Mouse (Mus musculus): ENCODE data around the gene Hoxa11.

Hoxa11 gene

DNA sequence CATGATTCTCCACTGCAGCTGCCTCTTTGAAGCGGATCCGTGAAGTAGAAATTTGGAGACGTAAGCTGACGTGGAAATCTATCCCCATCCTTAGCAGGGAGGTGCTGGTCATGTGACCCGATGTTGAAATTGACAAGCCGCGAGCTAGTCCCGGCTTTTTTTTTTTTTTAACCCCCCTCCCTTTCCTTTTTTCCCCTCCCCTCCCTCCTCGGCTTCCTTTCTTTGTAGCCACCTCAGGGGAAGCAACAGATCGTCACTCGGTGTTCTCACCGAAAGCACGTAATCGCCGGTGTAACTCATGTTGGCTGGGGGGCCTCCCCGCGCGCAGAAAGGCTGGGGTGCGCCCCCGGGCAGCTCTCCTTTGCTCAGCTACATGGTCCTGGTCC is at the start of gene Hoxa11:
Gene Hoxa11 (minus strand): TSS at position 54 of the 386 bp plus-strand sequence.
- DNase-seq (ENCODE audit: low read depth in 1 of 2, low spot score in 2 of 2): no peak

DNA sequence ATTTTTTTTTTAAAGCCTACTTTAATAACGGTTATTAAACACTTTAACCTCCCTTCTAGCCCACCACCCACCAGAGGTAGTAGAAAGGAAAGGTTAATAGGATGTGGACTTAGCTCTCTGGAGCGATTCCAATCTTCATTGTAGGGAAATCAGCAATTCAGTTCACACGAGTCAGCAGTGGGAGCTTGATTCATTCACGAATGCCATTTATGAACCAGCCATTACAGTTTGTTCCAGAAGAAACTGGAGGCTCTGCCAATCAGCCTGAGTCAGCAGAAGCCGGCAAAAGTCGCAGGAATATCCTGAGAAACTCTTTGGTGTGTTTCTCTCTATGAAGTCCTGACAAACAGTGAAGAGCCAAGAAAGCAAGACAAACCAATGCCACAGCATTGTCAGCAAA is 49.0 kb upstream of the Hoxa11 start:
- no peak for DNase-seq (ENCODE audit: low read depth in 1 of 2, low spot score in 2 of 2)

DNA sequence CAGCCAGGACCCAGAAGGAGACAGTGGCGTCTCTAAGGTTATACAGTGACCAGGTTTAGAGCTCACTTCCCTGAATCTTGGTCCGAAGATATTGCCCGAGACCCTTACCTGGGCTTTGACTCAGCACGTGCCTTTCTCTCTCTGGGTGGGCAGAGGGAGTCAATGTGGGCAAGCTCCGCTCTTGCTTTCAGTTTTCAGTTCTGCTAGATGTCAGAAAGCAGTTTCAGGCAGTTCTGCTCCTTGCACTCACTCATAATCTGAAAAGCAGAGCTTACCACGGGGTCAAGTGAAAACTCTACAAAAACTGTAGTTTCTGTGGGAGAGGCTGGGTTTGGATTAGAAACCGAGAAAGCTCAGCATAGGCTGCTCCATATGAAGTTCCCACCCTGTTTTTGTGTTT is 46.7 kb upstream of the Hoxa11 start:
- no peak for DNase-seq (ENCODE audit: low read depth in 1 of 2, low spot score in 2 of 2)

DNA sequence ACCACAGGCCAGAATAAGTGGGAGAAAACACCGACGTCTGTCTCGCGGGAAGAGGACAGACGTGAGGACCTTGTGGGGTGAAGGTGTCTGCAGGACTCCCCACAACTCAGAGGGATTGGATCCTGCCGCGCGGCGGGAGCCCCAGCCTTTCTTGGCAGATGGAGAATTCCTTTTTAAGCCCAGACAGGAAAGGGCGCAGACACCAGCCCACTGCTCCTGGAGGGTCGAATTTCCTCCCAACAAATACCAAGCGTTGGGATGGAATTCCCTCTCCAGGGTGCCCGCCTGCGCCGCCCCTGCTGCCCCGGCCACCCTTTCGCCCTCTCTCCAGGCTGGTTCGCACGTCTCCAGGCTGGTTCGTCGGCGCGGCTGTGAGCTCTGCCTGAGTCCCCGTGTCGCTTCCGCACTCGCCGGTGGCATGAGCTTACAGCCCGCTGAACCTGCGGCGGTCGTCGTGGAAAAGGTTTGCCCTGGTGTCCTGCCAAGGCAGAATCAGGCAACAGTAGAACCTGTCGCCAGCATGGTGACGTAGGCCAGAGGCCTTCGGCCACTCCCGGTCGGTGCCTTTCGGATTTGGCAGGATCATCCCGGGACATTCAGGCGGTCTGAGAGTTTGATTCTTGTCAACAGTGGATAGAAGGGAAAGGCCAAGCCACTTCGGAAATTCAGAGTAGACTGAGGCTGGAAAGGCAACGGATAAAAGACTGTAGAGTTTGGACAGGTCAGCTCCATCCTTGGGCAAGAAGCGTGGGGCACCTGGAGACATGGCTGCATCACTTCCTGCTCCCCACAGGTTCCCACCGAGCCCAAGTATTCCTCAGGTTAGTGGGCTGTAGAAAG is 45.6 kb upstream of the Hoxa11 start:
- DNase-seq (ENCODE audit: low read depth in 1 of 2, low spot score in 2 of 2): no peak

DNA sequence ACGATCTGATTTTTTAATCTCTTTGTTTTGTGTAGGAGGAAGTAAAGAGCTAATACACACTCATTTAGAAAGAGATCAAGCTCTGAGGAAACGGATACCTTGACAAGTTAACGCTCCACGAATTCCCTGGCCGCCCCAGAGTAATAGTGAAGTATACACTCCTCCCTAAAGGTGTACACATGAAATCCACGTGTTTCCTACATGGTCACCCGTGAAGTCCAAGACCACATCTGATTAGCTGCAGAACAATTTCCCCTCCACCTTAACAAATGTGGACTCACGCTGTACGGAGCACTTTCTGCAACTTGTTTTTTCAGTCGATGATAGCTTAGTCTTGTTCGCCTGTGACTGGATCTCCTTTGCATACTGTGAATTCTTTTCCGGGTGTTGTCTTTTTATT is 44.6 kb upstream of the Hoxa11 start:
- DNase-seq (ENCODE audit: low read depth in 1 of 2, low spot score in 2 of 2): no peak

DNA sequence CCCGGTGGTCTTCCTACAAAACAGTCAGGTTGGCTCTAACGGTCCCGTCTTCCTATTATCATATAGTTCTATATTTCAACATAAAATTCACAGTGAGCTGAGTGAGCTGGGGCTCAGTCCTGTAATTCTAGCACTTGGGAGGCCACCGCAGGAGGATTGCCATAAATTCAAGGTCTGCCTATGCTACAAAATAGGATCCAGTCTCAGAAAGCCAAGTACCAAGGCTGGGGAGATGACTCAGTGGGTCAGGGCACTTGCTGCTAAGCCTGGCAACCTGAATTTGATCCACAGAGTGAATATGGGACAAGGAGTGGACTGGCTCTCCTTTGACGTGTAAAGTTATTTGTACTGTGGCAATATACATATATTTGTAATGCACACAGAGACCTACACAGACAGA is 38.3 kb upstream of the Hoxa11 start:
- no peak for DNase-seq (ENCODE audit: low read depth in 1 of 2, low spot score in 2 of 2)

DNA sequence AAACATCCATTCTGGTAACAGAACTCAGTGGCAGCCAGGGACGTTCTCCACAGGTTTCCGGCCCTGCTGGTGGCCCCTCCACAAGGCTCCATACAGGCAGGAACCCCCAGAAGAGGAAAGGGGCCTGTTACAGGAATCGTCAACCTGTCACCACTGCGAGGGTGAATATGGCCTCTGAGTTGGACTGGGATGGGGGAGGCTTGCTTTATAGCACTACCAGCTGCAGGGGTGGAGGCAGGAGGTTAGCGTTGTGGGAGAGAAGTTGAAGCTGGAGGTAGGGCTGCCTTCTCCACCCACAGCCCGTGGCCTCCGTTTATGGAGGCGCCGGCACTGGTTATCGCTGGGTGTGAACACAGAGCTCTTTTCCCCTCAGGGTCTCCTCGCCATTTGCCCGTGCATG is 35.5 kb upstream of the Hoxa11 start:
- DNase-seq (ENCODE audit: low read depth in 1 of 2, low spot score in 2 of 2): no peak

DNA sequence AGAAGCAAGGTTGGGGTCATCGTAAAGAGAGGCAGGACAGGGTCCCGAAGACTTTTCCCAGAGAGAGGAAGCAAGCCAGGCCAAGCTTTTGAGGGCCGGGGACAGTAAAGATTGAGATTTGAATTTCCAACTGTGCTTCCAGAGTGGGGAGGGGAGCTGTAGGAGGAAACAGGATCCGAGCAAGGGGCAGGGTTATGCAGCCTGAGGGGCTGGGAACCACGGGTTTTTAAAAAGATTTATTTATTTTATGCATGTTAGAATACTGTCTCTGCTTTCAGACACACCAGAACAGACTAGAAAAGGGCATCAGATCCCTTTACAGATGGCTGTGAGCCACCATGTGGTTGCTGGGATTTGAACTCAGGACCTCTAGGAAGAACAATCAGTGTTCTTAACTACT is 31.3 kb upstream of the Hoxa11 start:
- DNase-seq (ENCODE audit: low read depth in 1 of 2, low spot score in 2 of 2): no peak

DNA sequence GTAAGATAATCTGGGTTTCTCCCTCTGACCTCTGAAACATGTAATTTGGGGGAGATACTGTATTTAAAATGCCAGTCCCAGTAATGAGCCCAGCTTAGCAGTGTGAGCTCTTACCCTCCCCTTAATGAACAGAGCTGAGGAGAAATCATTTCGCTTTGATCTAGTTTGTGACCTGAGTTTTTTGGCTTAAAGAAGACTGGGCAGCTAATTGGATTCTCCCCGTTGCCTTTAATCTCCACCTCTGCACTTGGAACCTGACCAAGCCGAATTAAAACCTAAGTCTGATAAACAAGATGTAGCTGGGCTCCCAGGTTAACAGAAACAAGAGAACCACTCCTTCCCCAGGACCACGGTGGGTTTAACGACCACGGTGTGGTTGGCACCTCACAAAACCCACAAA is 30.8 kb upstream of the Hoxa11 start:
- DNase-seq (ENCODE audit: low read depth in 1 of 2, low spot score in 2 of 2): no peak

DNA sequence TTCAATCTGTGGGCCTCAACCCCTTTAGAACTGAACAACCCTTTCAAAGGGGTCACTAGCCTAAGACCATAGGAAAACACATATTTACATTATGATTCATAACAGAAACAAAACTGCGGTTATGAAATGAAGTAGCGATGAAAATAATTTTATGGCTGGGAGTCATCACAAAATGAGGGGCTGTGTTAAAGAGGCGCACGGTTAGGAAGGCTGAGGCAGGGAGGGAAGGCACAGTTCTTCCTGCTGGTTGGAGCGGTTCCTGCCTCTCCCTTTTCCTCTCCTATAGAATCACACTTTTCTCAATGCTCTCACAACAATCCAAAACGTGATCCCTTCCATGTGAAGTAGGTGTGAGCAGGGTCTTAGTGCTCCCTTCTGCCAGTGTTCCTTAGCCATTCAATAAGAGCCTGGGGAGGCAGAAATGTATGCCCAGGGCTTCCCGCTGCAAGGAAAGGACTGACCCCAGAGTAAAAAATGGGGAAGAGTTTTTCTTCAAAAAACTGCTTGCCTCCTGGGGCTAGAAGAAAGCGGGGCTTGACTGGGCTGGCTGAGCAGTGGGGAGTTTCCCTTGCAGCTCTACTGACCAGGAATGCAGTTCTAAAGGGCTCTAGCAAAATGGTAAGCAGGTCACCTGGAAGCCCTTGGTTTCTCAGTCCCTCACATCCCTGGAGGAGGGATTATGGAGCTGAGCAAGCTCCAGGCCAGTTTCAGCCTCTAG is 30.1 kb upstream of the Hoxa11 start:
- DNase-seq (ENCODE audit: low read depth in 1 of 2, low spot score in 2 of 2): no peak

DNA sequence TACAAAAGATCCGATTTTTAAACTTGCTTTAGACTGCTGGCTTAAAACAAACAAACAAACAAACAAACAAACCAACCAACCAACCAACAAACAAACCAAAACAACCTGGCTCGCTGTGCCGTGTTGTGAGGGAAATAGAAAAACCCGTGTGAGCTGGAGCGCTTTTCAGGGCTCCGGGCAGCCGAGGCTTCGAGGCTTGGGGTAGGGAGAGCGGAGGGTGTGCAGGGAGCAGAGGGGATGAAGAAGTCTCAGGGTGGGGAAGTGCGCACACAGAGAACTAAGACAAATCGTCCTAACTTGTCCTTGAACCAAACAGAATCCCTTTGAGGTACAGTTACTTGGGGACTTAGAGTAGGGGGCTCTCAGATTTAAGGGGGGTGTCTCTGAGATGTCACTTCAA is 29.0 kb upstream of the Hoxa11 start:
- DNase-seq (ENCODE audit: low read depth in 1 of 2, low spot score in 2 of 2): no peak

DNA sequence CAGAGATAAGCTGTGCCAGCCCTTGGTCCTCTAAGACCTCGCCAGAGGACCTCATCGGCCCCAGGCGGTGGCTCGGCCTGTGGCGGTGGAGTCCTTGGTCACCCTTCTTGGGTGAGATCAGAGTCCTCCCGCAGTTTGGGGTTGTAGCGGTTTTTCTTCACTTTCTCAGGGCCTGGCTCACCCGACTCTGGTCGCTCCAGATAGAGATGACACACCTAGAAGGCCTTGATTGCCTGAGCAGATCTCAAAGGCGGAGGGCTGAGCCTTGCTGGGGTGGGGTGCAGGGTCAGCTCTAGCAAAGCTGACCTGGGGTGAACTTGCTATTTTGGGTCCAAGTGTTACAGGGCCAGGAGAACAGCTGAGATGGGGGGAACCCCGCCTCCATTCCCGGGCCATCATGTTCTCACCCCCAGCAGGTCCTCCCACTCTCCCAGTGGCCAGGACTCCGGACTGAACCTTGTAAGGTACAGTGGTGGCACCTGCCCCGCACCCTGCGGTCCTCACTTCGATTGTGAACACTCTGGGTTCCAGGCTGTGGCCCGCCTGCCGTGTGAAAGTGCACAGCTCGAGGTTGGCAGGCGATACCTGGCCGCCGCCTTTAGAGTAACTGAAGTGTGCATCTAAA is 28.2 kb upstream of the Hoxa11 start:
- DNase-seq (ENCODE audit: low read depth in 1 of 2, low spot score in 2 of 2): no peak

DNA sequence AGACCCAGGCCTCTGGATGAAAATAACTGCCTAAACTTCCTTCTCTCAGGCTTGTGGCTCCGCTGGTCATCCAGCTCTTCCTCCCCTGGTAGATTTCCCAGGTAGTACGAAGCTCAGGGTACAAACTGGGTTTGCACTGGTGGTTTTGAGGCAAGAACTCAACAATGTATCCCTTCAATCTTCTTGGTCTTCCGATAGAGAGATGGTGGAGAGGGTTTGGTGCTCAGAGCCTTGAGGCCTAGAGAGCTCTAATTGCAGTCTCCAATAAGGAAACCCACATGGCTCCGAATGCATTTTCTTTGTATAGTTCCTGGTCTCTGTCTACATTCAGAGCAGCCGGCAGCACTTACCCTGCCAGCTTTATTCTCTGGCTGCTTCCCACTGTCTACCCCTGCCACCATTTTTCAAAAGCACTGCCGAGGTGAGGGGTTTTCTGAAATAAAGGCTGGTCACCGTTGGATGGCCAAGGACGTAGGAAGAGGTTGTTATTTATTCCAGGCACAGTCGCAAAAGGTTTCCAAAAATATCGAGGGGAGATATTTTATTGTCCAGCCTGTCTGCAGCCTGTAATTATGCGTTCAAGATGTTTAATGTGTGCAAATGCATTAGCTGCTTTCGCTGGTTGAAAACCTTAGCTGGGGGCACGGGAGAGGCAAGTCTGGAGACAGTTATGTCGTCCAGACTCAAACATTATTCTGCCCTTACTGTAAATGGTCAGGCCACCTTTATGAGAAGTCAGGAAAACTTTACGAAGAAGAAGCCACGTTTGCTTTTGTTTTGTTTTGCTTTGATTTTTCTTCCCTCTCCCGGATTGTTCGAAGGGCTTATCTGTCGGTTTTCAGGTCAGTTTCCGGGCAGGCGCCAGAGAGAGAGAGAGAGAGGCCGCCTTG is 27.4 kb upstream of the Hoxa11 start:
- DNase-seq (ENCODE audit: low read depth in 1 of 2, low spot score in 2 of 2): no peak

DNA sequence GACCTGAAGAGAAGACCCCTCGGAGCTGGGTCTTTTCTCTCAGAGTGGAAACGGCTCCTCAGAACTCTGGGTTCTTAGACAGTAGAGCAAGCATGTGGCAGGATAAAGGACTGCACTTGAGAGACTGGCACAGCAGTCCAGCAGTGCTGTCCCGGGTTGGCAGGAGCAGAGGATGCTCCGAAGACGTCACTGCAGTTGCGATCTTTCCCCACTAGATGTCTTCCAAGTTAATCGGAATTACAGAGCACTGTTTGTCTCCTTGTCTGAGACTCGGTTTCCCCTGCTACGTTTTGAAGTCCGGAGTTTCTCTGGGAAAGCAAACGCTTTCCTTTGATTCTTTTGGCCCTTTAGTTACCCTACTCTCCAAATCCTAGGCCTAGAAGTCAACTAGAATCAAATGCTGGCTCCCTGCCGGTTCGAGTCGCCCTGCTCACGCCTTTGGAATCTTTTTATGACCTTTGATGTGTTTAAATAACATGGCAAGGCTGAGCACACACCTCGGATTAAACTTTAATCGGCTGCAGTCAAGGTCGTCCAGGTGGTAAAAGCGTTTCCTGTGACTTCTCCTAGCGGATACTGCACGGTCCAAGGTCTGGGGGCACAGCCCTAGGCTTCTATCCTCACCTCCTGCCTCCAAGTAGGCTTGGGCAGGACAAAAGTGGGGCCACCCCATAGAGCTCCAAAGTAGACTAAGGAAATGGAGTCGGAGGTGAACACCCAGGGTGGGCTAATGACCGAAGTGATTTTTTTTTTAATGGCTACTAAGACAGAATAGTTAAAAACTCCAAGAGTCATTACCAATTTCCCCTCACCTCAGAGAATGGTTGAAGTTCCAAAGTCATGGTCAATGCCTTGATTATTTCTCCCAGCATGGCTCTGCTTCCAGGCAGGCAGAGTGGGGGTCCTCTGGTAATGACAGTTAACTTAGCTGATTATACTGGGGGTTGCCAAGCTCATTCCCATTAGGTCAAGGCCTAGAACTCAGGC is 25.2 kb upstream of the Hoxa11 start:
- DNase-seq (ENCODE audit: low read depth in 1 of 2, low spot score in 2 of 2): no peak

DNA sequence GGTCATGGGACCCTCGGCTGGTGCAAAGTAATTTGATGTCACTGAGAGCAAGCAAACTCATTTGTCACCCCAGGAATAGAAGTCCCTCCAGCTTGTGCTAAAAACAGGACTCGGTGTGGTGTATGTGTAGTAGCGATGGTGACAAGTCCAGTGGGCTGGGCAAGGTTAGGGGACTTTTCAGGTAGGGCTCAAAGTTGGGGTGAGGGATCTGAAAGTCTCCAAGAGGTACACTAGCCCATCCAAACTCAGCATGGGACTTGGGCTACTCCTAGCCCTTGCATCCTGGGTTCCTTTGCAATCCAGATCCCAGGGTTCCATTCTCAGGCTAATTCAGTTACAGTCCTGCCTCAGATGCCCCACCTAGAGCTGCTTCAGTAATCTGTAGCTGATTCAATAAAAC is 23.1 kb upstream of the Hoxa11 start:
- no peak for DNase-seq (ENCODE audit: low read depth in 1 of 2, low spot score in 2 of 2)

DNA sequence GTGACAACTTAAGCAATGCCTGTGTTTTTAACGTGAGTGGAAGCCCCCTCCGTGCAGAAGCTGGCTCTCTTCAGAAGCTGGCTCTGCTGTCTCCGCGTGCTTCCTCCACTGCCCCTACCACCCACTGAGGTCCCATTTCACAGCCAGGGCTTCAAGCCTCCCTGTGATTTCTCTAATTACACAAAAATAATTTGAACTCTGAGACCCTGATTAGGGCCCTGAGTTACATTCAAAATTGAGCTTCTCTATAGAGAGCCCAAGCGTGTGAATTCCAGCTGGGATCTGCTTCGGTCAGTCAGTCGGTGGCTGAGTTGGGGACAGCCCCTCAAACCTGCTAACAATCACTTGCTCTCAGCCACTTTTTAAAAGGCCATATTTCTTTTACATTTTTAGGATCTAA is 22.7 kb upstream of the Hoxa11 start:
- no peak for DNase-seq (ENCODE audit: low read depth in 1 of 2, low spot score in 2 of 2)

DNA sequence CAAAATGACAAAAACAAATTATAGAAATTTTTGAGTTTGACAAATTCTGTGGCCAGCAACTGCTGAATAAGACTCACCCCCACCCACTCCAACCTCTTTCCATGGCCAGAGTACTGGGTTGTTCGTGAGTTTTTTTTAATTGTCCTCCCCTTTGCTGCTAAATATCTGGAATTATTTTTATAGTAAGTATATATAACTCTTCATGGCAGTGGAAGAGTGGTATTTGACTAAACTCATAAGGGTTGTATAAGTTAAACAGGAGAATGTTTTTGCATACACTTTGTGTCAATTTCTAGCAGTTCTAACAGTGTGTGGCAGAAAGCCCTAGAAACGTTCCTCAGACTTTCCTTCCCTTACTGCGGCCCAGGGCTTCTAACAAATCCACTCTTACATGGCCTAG is 22.1 kb upstream of the Hoxa11 start:
- no peak for DNase-seq (ENCODE audit: low read depth in 1 of 2, low spot score in 2 of 2)

DNA sequence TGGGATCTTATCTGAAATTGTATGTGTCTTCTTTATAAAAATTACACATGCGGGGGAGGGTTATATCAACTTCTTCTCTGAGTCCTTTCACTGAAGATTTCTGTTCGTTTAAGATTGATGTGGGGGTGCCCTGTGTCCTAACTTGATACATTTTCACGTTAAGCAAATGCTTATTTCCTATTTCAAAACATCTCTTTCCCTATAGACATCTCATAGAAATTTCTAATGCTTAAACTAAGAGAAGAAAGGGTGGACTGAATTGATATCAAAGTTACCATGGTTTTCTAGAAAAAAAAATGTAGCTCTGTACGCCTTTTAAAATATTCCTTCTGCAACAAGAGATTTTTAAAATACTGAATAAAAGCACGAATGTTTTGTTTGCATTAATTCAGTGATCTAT is 21.6 kb upstream of the Hoxa11 start:
- no peak for DNase-seq (ENCODE audit: low read depth in 1 of 2, low spot score in 2 of 2)

DNA sequence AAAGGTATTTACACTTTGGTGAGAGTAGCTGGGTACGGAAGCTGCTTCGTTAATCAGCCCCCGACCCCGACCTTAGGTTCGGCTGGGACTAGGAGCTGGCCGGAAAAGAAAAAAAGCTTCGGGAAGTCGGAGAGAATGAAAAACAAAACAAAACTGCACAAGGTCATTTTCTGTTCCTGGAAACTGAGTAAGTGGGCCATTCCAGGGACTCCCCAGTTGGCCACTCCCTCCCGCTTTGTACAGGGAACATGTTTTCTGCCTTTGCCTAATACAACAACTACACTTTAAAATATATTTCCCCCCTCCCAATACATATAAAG is 21.0 kb upstream of the Hoxa11 start:
- DNase-seq (ENCODE audit: low read depth in 1 of 2, low spot score in 2 of 2): no peak

DNA sequence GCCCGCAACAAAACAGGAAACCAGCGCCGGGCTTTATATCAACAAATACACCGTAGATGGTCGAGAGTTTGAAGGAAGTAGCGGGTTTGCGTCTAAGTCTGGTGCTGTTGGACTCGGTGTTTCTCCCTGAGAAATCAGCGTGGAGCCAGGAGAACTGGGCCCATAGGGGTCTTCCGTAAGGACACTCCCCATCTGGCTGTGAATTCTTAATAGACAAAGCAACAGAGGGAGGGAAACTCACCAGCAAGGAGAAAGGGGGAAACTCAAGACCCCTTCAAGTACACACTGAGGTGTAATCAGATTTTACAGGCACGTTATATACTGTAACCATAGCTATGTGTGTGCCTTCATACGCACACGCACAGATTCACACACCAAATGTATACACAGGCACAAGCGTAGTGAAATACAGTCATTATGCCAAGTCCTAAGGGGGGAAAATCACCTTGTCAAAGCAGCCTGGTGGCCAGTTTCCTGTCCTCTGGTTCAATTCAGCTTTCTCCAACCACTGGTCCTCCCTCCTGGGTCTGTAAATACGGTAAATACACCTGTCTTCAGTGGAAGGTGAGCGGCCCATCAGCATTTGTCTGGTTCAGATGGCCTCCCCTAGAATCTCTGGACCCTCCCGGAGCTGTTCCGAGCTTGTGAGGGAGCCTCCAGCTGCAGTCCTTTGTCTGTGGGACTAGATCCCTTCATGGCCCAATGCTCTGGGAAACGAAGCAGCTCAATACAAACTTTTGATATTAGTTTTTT is 20.5 kb upstream of the Hoxa11 start:
- DNase-seq (ENCODE audit: low read depth in 1 of 2, low spot score in 2 of 2): no peak

All from monocyte, adult 2 months (primary cell).